ENCODE assay signal across 8 mouse cellular contexts in genomic region chr7:110728876-110729275, GRCm38 (mm10). TPM values are rescaled to one million over a fixed set of nuclear protein-coding genes. Genes with fewer than 3 reads are reported as not detected.
DNase-seq lines count a peak whose midpoint lies in the region; ATAC-seq and TF ChIP-seq lines count a peak whose summit lies in the region.

No protein-coding gene starts in this region.

- TF ChIP-seq CTCF in brain, embryonic 14.5 days (IDR thresholded peaks at IDR 0.05; ENCODE audit: borderline replicate concordance, extremely low read depth, insufficient read depth, insufficient read length), result peak; percentile 47; the same call in 1 of the 2 replicates

- no peak for ATAC-seq in CD4-positive, CD25-positive, alpha-beta regulatory T cell, adult 4 months
- no peak for ATAC-seq in liver, embryonic 12.5 days
- no peak for ATAC-seq in forebrain, embryonic 12.5 days (ENCODE audit: low FRiP score)

- H3K4me1 ChIP-seq in liver, embryonic 12.5 days, result no peaks in the 10 kb centered on the region
- peaks cover 14% of the 10 kb centered on the region for H3K4me1 ChIP-seq in forebrain, embryonic 12.5 days

- peaks cover 10% of the 10 kb centered on the region for H3K27me3 ChIP-seq in liver, embryonic 12.5 days (replicated peaks)
- H3K27me3 ChIP-seq in forebrain, embryonic 12.5 days, result peaks cover 4% of the 10 kb centered on the region; the same call in 1 of the 2 replicates

- WGBS in liver, embryonic 12.5 days (ENCODE audit: insufficient replicate concordance), result 38% methylated on average over 3 of the region's 3 CpGs
- 71% methylated on average over 3 of the region's 3 CpGs for WGBS in forebrain, embryonic 12.5 days

- H3K9me3 ChIP-seq in liver, embryonic 12.5 days (replicated peaks), result no peaks in the 10 kb centered on the region
- no peaks in the 10 kb centered on the region for H3K9me3 ChIP-seq in forebrain, embryonic 12.5 days

- H3K4me2 ChIP-seq in liver, embryonic 12.5 days, result no peak overlapping the region
- no peak overlapping the region for H3K4me2 ChIP-seq in forebrain, embryonic 12.5 days

- H3K9ac ChIP-seq in liver, embryonic 12.5 days, result no peak overlapping the region
- no peak overlapping the region for H3K9ac ChIP-seq in forebrain, embryonic 12.5 days

- no peak overlapping the region for H3K27ac ChIP-seq in liver, embryonic 12.5 days
- no peak overlapping the region for H3K27ac ChIP-seq in forebrain, embryonic 12.5 days

- peak; percentile 63 for DNase-seq in CD4-positive, CD25-positive, alpha-beta regulatory T cell, adult 2 months (ENCODE audit: low read depth, low spot score)
- DNase-seq in liver, result peak; percentile 44
- peak; percentile 70 for DNase-seq in brain, embryonic 14.5 days (ENCODE audit: low read depth)
- peak; percentile 53 to 62 for DNase-seq in kidney, postnatal 4 days
- peak; percentile 20 for DNase-seq in right cerebral cortex, postnatal 4 days

- no peak overlapping the region for H3K4me3 ChIP-seq in liver, embryonic 12.5 days
- H3K4me3 ChIP-seq in forebrain, embryonic 12.5 days (replicated peaks), result no peak overlapping the region

- H3K36me3 ChIP-seq in liver, embryonic 12.5 days, result no peaks in the 10 kb centered on the region
- no peaks in the 10 kb centered on the region for H3K36me3 ChIP-seq in forebrain, embryonic 12.5 days (replicated peaks)

- no peak for TF ChIP-seq POLR2A in brain, embryonic 14.5 days (IDR thresholded peaks at IDR 0.05; ENCODE audit: borderline replicate concordance, extremely low read depth, insufficient read depth, insufficient read length, poor library complexity, severe bottlenecking)

RNA-seq across cellular contexts. Expression of gene Ampd3, which starts 39.1 kb away (rescaled TPM):
- 1 to 10 TPM; 2.9 to 4.5 TPM for polyA plus RNA-seq in CD4-positive, CD25-positive, alpha-beta regulatory T cell, adult 4 months (2017; shearing (Covaris generic))
- 33.7 and 34.2 TPM in 2 replicates for polyA plus RNA-seq in liver, embryonic 12.5 days (2016; fragmentation: Nextera tagmentation; extraction: Ambion mirVana)
- 5.3 and 7.6 TPM in 2 replicates for polyA plus RNA-seq in brain, embryonic 14.5 days (2012; rRNA removed)
- polyA plus RNA-seq in forebrain, embryonic 12.5 days (2016; fragmentation: Nextera tagmentation; extraction: Ambion mirVana), result 0.94 and 1.2 TPM in 2 replicates

Comparison
In these comparisons a context has a peak if more than half of its experiments do, and no peak if none do; other contexts are left out.
1. DNase-seq: peak in every context shown above with its lines; median percentile 70 in brain, embryonic 14.5 days; 63 in CD4-positive, CD25-positive, alpha-beta regulatory T cell, adult 2 months; 58 in kidney, postnatal 4 days; 44 in liver; 20 in right cerebral cortex, postnatal 4 days.